Mouse (Mus musculus) limb, embryonic 14.5 days (tissue): ENCODE measurements around the gene F3. TPM values are rescaled to one million over a fixed set of nuclear protein-coding genes. Genes with fewer than 3 reads are reported as not detected.
A peak's percentile ranks its signal among the peaks of the same experiment; 100 is the strongest.

ENCODE experiments used
- ATAC-seq: fragments of 200-750 bp; cut with Nextera tagmentation; 2 replicates; pipeline ENCODE4 v1.8.0; 2017; ENCODE audit warnings: low read depth, moderate number of reproducible peaks, moderate TSS enrichment; ENCODE audit not compliant: low FRiP score
- DNase-seq: peaks from one replicate; pipeline ENCODE4 v3.0.0-alpha.2; 2015; ENCODE audit warnings: low spot score
- H3K27ac ChIP-seq: fragments of 300-500 bp; sonication (generic); replicated peaks from 2 replicates; pipeline ENCODE4 v1.5.1; 2014; ENCODE audit warnings: low read depth, mild to moderate bottlenecking, low read length, moderate library complexity, mixed read lengths
- H3K27me3 ChIP-seq: fragments of 300-500 bp; sonication (generic); 2 replicates; pipeline ENCODE4 v1.6.1; 2014; ENCODE audit warnings: low read length, mixed read lengths; ENCODE audit not compliant: control insufficient read depth, insufficient read depth
- H3K36me3 ChIP-seq: fragments of 300-500 bp; sonication (generic); 2 replicates; pipeline ENCODE4 v1.6.1; 2014; ENCODE audit warnings: mild to moderate bottlenecking, low read length, moderate library complexity, mixed read lengths; ENCODE audit not compliant: control insufficient read depth, insufficient read depth
- H3K4me1 ChIP-seq: fragments of 300-500 bp; sonication (generic); 2 replicates; pipeline ENCODE4 v1.6.1; 2014; ENCODE audit warnings: antibody characterized with exemption, low read length, mixed read lengths; ENCODE audit not compliant: control insufficient read depth, insufficient read depth
- H3K4me2 ChIP-seq: fragments of 300-500 bp; sonication (generic); replicated peaks from 2 replicates; pipeline ENCODE4 v1.6.1; 2014; ENCODE audit warnings: low read depth, mild to moderate bottlenecking, low read length, moderate library complexity; ENCODE audit not compliant: severe bottlenecking
- H3K4me3 ChIP-seq: fragments of 300-500 bp; sonication (generic); replicated peaks from 2 replicates; pipeline ENCODE4 v1.5.1; 2014; ENCODE audit warnings: low read length
- H3K9ac ChIP-seq: fragments of 300-500 bp; sonication (generic); 2 replicates; pipeline ENCODE4 v1.6.1; 2014; ENCODE audit warnings: mild to moderate bottlenecking, low read depth, low read length, moderate library complexity; ENCODE audit not compliant: severe bottlenecking
- H3K9me3 ChIP-seq: fragments of 300-500 bp; sonication (generic); 2 replicates; pipeline ENCODE4 v1.6.1; 2016; ENCODE audit warnings: low read length; ENCODE audit not compliant: control insufficient read depth
- POLR2A ChIP-seq: fragments of 200-500 bp; IDR thresholded peaks from 2 replicates; pipeline ENCODE4 v1.8.0; 2012; ENCODE audit warnings: inconsistent platforms, mild to moderate bottlenecking, moderate library complexity, borderline replicate concordance; ENCODE audit not compliant: insufficient read depth, insufficient read length; ENCODE audit errors: extremely low read depth
- WGBS: fragments of 180-500 bp; shearing (Covaris S2); extraction: QIAGEN DNeasy Blood & Tissue Kit; methylation state at CpG from one replicate; pipeline ENCODE4 v1.1.7; 2014; 5-methylcytosine and 5-hydroxymethylcytosine counted together
- polyA plus RNA-seq, 2 experiments: library from polyadenylated mRNA; depleted of rRNA in 1 of 2; stranded (reverse) in 1 of 2; unstranded in 1 of 2; fragments of >200 nt; fragmentation: Nextera tagmentation in 1 of 2; extraction: Ambion mirVana in 1 of 2; gene quantifications; 2 replicates each; pipeline versions ENCODE4 v1.2.1 to v1.2.3; 2012 to 2014

F3 gene
- polyA plus RNA-seq, 2 experiments, result 8.3 to 16.5 TPM

GRCm38 (mm10) chr3:121777943-121778342 lies 54.6 kb downstream of the F3 start:
- peak; percentile 84 for DNase-seq
- Histone ChIP-seq H3K4me2 (no peak overlapping the region), H3K4me3 (no peak overlapping the region), H3K27me3 (no peaks in the 10 kb centered on the region), H3K4me1 (peaks cover 7% of the 10 kb centered on the region; the same call in 1 of the 2 replicates), H3K9ac (no peak overlapping the region), H3K36me3 (peaks cover 31% of the 10 kb centered on the region), H3K9me3 (no peaks in the 10 kb centered on the region), H3K27ac (no peak overlapping the region; the same call in 1 of the 2 replicates)
- 15% methylated on average over 7 of the region's 7 CpGs for WGBS
- peak; percentile 91 for ATAC-seq
- no peak for TF ChIP-seq POLR2A

GRCm38 (mm10) chr3:121783020-121783419 lies 59.7 kb downstream of the F3 start:
- Histone ChIP-seq H3K9me3 (no peaks in the 10 kb centered on the region), H3K36me3 (peaks cover 16% of the 10 kb centered on the region), H3K4me1 (peaks cover 7% of the 10 kb centered on the region; the same call in 1 of the 2 replicates), H3K27ac (no peak overlapping the region), H3K27me3 (no peaks in the 10 kb centered on the region), H3K4me3 (no peak overlapping the region), H3K9ac (no peak overlapping the region), H3K4me2 (no peak overlapping the region)
- 76% methylated on average over 6 of the region's 6 CpGs for WGBS
- no peak for TF ChIP-seq POLR2A
- DNase-seq (no peak), ATAC-seq (no peak)

Other genes with a start within 250 kb of the F3 start
- gene Slc44a3, start 191.1 kb upstream of the F3 start, polyA plus RNA-seq (2012; rRNA removed), result 0.82 and 0.91 TPM in 2 replicates
- gene Slc44a3, start 191.1 kb upstream of the F3 start, polyA plus RNA-seq (2014; fragmentation: Nextera tagmentation; extraction: Ambion mirVana), result 1.7 and 2.3 TPM in 2 replicates
- not detected in 2 replicates for gene 4930432M17Rik, start 52.8 kb upstream of the F3 start, polyA plus RNA-seq (2012; rRNA removed)
- not detected in 2 replicates for gene 4930432M17Rik, start 52.8 kb upstream of the F3 start, polyA plus RNA-seq (2014; fragmentation: Nextera tagmentation; extraction: Ambion mirVana)
- gene Abcd3, start 91.8 kb downstream of the F3 start, polyA plus RNA-seq (2012; rRNA removed), result 20.2 and 24.6 TPM in 2 replicates
- 55.3 and 58.2 TPM in 2 replicates for gene Abcd3, start 91.8 kb downstream of the F3 start, polyA plus RNA-seq (2014; fragmentation: Nextera tagmentation; extraction: Ambion mirVana)
- 42.0 and 47.4 TPM in 2 replicates for gene Arhgap29, start 229.0 kb downstream of the F3 start, polyA plus RNA-seq (2012; rRNA removed)
- 65.0 and 66.9 TPM in 2 replicates for gene Arhgap29, start 229.0 kb downstream of the F3 start, polyA plus RNA-seq (2014; fragmentation: Nextera tagmentation; extraction: Ambion mirVana)